ENCODE assay signal across 11 mouse cellular contexts in the genomic region with DNA sequence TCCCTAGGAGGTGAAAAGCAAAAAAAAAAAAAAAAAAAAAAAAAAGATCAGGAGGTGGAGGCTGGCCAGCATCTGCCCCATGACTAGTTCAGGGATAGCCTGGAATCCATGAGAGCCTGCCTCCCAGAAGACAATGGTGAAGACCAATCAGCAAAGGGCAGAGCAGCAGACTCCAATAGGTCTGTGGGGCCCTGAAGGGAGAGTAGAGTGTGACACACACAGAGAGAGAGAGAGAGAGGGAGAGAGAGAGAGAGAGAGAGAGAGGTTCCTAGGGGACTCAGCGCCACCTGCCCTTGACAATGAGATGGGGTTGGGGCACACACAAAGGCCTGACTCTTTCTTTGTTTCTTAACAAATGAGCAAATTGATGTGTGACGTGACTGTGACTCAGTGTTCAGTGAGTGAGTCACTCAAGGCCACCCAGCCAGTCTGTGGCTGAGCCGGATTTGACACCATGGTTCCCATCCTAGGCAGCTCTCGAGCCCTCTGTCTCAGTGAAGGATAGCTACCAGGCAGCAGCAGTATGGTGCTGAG. TPM values are rescaled to one million over a fixed set of nuclear protein-coding genes. Genes with fewer than 3 reads are reported as not detected.
DNase-seq lines count a peak whose midpoint lies in the region; ATAC-seq and TF ChIP-seq lines count a peak whose summit lies in the region.
"Had no signal": no experiment of that assay in that cellular context is flagged by ENCODE, and none has a peak within 500 bp of the region (broad histone marks: within the 10 kb centered on the region; RNA-seq: fewer than 3 reads in every experiment).

No protein-coding gene starts in this region.

- no peak overlapping the region for H3K4me3 ChIP-seq in intestine, embryonic 15.5 days (replicated peaks)
- H3K4me3 ChIP-seq in intestine, embryonic 16.5 days (ENCODE audit: low read length): no peak overlapping the region
- no peak overlapping the region for H3K4me3 ChIP-seq in embryonic facial prominence, embryonic 13.5 days
- no peak overlapping the region for H3K4me3 ChIP-seq in limb, embryonic 15.5 days
- H3K4me3 ChIP-seq in stomach, embryonic 16.5 days (replicated peaks; ENCODE audit: low read length): no peak overlapping the region
- no peak overlapping the region for H3K4me3 ChIP-seq in lung, adult 2 months (replicated peaks; ENCODE audit: extremely low read depth, low read depth, low read length)

- H3K27ac ChIP-seq in intestine, embryonic 15.5 days: no peak overlapping the region
- no peak overlapping the region for H3K27ac ChIP-seq in intestine, embryonic 16.5 days (ENCODE audit: low read length)
- H3K27ac ChIP-seq in embryonic facial prominence, embryonic 13.5 days: peak overlapping the region; percentile 77
- H3K27ac ChIP-seq in limb, embryonic 15.5 days: peak overlapping the region; percentile 80
- peak overlapping the region; percentile 33; the same call in 1 of the 2 replicates for H3K27ac ChIP-seq in stomach, embryonic 16.5 days (ENCODE audit: low read length)

- no peak overlapping the region for H3K9ac ChIP-seq in intestine, embryonic 15.5 days
- H3K9ac ChIP-seq in intestine, embryonic 16.5 days (ENCODE audit: low read depth, low read length): no peak overlapping the region
- no peak overlapping the region for H3K9ac ChIP-seq in embryonic facial prominence, embryonic 13.5 days
- no peak overlapping the region for H3K9ac ChIP-seq in limb, embryonic 15.5 days
- no peak overlapping the region for H3K9ac ChIP-seq in stomach, embryonic 16.5 days (ENCODE audit: low read length)

- H3K4me2 ChIP-seq in intestine, embryonic 15.5 days (replicated peaks): no peak overlapping the region
- no peak overlapping the region for H3K4me2 ChIP-seq in intestine, embryonic 16.5 days (ENCODE audit: low read depth, low read length)
- H3K4me2 ChIP-seq in embryonic facial prominence, embryonic 13.5 days: no peak overlapping the region
- no peak overlapping the region for H3K4me2 ChIP-seq in limb, embryonic 15.5 days
- no peak overlapping the region for H3K4me2 ChIP-seq in stomach, embryonic 16.5 days (ENCODE audit: low read depth, low read length)

- no peaks in the 10 kb centered on the region for H3K27me3 ChIP-seq in intestine, embryonic 15.5 days (replicated peaks)
- H3K27me3 ChIP-seq in intestine, embryonic 16.5 days (replicated peaks; ENCODE audit: control insufficient read depth, insufficient read depth, low read length): no peaks in the 10 kb centered on the region
- no peaks in the 10 kb centered on the region for H3K27me3 ChIP-seq in embryonic facial prominence, embryonic 13.5 days
- no peaks in the 10 kb centered on the region for H3K27me3 ChIP-seq in limb, embryonic 15.5 days
- H3K27me3 ChIP-seq in stomach, embryonic 16.5 days (ENCODE audit: control insufficient read depth, insufficient read depth, low read length): no peaks in the 10 kb centered on the region

- ATAC-seq in intestine, embryonic 15.5 days: peak; percentile 43; the same call in 1 of the 2 replicates
- no peak; the same call in 1 of the 2 replicates for ATAC-seq in intestine, embryonic 16.5 days
- no peak for ATAC-seq in embryonic facial prominence, embryonic 13.5 days (ENCODE audit: insufficient number of reproducible peaks, insufficient read depth, low FRiP score, low TSS enrichment, low read depth)
- ATAC-seq in limb, embryonic 15.5 days (ENCODE audit: insufficient number of reproducible peaks, low FRiP score, low TSS enrichment, low read depth): no peak
- peak; percentile 22 for ATAC-seq in stomach, embryonic 16.5 days (ENCODE audit: insufficient read depth, low FRiP score)

- TF ChIP-seq POLR2A in lung, adult 2 months (IDR thresholded peaks at IDR 0.05; ENCODE audit: borderline replicate concordance, extremely low read depth, low read depth, low read length): no peak

- H3K4me1 ChIP-seq in intestine, embryonic 15.5 days (replicated peaks): peaks cover 6% of the 10 kb centered on the region; the same call in 1 of the 2 replicates
- H3K4me1 ChIP-seq in intestine, embryonic 16.5 days (ENCODE audit: control insufficient read depth, insufficient read depth, low read length): peaks cover 6% of the 10 kb centered on the region; the same call in 1 of the 2 replicates
- peaks cover 38% of the 10 kb centered on the region for H3K4me1 ChIP-seq in embryonic facial prominence, embryonic 13.5 days
- peaks cover 31% of the 10 kb centered on the region for H3K4me1 ChIP-seq in limb, embryonic 15.5 days
- peaks cover 16% of the 10 kb centered on the region for H3K4me1 ChIP-seq in stomach, embryonic 16.5 days (ENCODE audit: control insufficient read depth, insufficient read depth, low read length)
- H3K4me1 ChIP-seq in lung, adult 2 months (ENCODE audit: control insufficient read depth, insufficient read depth, low read length): peaks cover 5% of the 10 kb centered on the region

- TF ChIP-seq CTCF in lung, adult 2 months (IDR thresholded peaks at IDR 0.05; ENCODE audit: insufficient read depth, low read length): no peak

- WGBS in intestine, embryonic 15.5 days: 55% methylated on average over 4 of the region's 4 CpGs
- WGBS in intestine, embryonic 16.5 days: 59% methylated on average over 4 of the region's 4 CpGs
- WGBS in embryonic facial prominence, embryonic 13.5 days: 52% methylated on average over 4 of the region's 4 CpGs
- WGBS in limb, embryonic 15.5 days: 62% methylated on average over 4 of the region's 4 CpGs
- 60% methylated on average over 4 of the region's 4 CpGs for WGBS in stomach, embryonic 16.5 days
- WGBS in lung, adult 2 months: 66% methylated on average over 4 of the region's 4 CpGs

- no peaks in the 10 kb centered on the region for H3K36me3 ChIP-seq in intestine, embryonic 15.5 days
- H3K36me3 ChIP-seq in intestine, embryonic 16.5 days (ENCODE audit: control insufficient read depth, insufficient read depth, low read length): no peaks in the 10 kb centered on the region
- H3K36me3 ChIP-seq in embryonic facial prominence, embryonic 13.5 days: no peaks in the 10 kb centered on the region
- H3K36me3 ChIP-seq in limb, embryonic 15.5 days: no peaks in the 10 kb centered on the region
- H3K36me3 ChIP-seq in stomach, embryonic 16.5 days (ENCODE audit: control insufficient read depth, insufficient read depth, low read length): no peaks in the 10 kb centered on the region

- no peak for DNase-seq in kidney, adult 18-20 months
- no peak for DNase-seq in lung, postnatal 10 days
- DNase-seq in lung, adult 2 months: no peak
- DNase-seq: lung, postnatal 36 days; spleen, adult 18-20 months had no signal

- H3K9me3 ChIP-seq in intestine, embryonic 15.5 days: no peaks in the 10 kb centered on the region
- H3K9me3 ChIP-seq in intestine, embryonic 16.5 days (ENCODE audit: control insufficient read depth, low read length): no peaks in the 10 kb centered on the region
- no peaks in the 10 kb centered on the region for H3K9me3 ChIP-seq in embryonic facial prominence, embryonic 13.5 days
- no peaks in the 10 kb centered on the region for H3K9me3 ChIP-seq in limb, embryonic 15.5 days
- no peaks in the 10 kb centered on the region for H3K9me3 ChIP-seq in stomach, embryonic 16.5 days (replicated peaks; ENCODE audit: control insufficient read depth, low read length)

RNA-seq across cellular contexts. Expression of a gene that starts 52.9 kb away (rescaled TPM):
- not detected in 2 replicates for polyA plus RNA-seq in intestine, embryonic 15.5 days (2015; fragmentation: Nextera tagmentation; extraction: Ambion mirVana)
- not detected in 2 replicates for polyA plus RNA-seq in intestine, embryonic 16.5 days (2015; fragmentation: Nextera tagmentation; extraction: Ambion mirVana)
- not detected in 2 replicates for polyA plus RNA-seq in embryonic facial prominence, embryonic 13.5 days (2015; fragmentation: Nextera tagmentation; extraction: Ambion mirVana)
- polyA plus RNA-seq in limb, embryonic 15.5 days (2015; fragmentation: Nextera tagmentation; extraction: Ambion mirVana): not detected in 2 replicates
- not detected in 2 replicates for polyA plus RNA-seq in stomach, embryonic 16.5 days (2015; fragmentation: Nextera tagmentation; extraction: Ambion mirVana)
- not detected in 2 replicates for polyA plus RNA-seq in lung, adult 2 months (2012; rRNA removed)
- polyA plus RNA-seq: kidney, embryonic 16.5 days had no signal

Comparison
In these comparisons a context has a peak if more than half of its experiments do, and no peak if none do; other contexts are left out.
1. ATAC-seq: peak in intestine, embryonic 15.5 days (single experiment) and stomach, embryonic 16.5 days (single experiment); none in intestine, embryonic 16.5 days (single experiment), embryonic facial prominence, embryonic 13.5 days (single experiment) and limb, embryonic 15.5 days (single experiment).
2. H3K27ac ChIP-seq: peak in embryonic facial prominence, embryonic 13.5 days (single experiment), limb, embryonic 15.5 days (single experiment) and stomach, embryonic 16.5 days (single experiment); none in intestine, embryonic 15.5 days (single experiment) and intestine, embryonic 16.5 days (single experiment).